In the genomic region with DNA sequence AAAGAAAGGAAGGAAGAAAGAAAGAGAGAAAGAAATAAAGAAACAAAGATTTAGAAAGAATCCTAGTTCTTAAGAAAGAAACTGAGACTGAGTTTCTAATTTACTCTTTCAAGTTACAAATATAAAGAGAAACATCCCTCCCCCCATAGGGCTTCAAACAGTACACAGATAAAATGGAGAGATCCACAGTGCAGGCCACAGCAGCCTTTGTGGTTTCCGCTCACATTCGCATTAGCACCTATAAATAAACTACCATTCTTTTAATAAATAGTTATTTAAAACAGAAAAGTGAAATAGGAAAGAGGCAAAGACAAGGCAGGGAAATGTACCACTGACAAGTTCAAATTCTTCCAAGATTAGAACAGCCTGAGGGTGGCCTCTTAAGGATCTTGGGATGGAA, we compare ENCODE assay signal across 39 mouse cellular contexts. TPM values are rescaled to one million over a fixed set of nuclear protein-coding genes. Genes with fewer than 3 reads are reported as not detected.
DNase-seq lines count a peak whose midpoint lies in the region; ATAC-seq and TF ChIP-seq lines count a peak whose summit lies in the region.
"Had no signal": no experiment of that assay in that cellular context is flagged by ENCODE, and none has a peak within 500 bp of the region (broad histone marks: within the 10 kb centered on the region; RNA-seq: fewer than 3 reads in every experiment).

No protein-coding gene starts in this region.

- no peak for ATAC-seq in kidney, postnatal 0 days (replicated peaks; ENCODE audit: low FRiP score, low read depth)
- ATAC-seq: forebrain, postnatal 0 days; hindbrain, postnatal 0 days; intestine, postnatal 0 days; liver, embryonic 12.5 days; lung, postnatal 0 days; midbrain, embryonic 16.5 days had no signal

- DNase-seq in kidney, postnatal 0 days (ENCODE audit: low spot score): peak; percentile 1
- no peak for DNase-seq in kidney, postnatal 36 days
- peak; percentile 82 for DNase-seq in A20 (ENCODE audit: low read depth, low spot score)
- peak; percentile 30 for DNase-seq in MEL (ENCODE audit: low read depth, low spot score)
- DNase-seq in naive thymus-derived CD4-positive, alpha-beta T cell, adult 2 months (ENCODE audit: low read depth): peak; percentile 8
- no peak for DNase-seq in gastrocnemius, postnatal 25 days
- DNase-seq in gastrocnemius, adult 8-10 months (ENCODE audit: low spot score in 2 of 2): no peak
- DNase-seq: adrenal gland, adult 2 months; adrenal gland, postnatal 36 days; B cell, adult 2 months; cerebellum, adult 2 months; cerebellum, postnatal 14 days; forebrain, postnatal 0 days; gastrocnemius, postnatal 10 days; heart, postnatal 14 days; kidney, adult 9 months; kidney, postnatal 14 days; lung, adult 18-20 months; lung, postnatal 4 days; right cerebral cortex, postnatal 4 days; thymus, adult 2 months; thymus, postnatal 36 days had no signal

- TF ChIP-seq CTCF in kidney, postnatal 0 days (IDR thresholded peaks at IDR 0.05; ENCODE audit: low read depth): no peak
- TF ChIP-seq CTCF in MEL (IDR thresholded peaks at IDR 0.05 in 2 of 3, conservative IDR thresholded peaks at IDR 0.05 in 1 of 3; ENCODE audit: control insufficient read depth in 1 of 3, insufficient read depth in 1 of 3, low read depth in 2 of 3, low read length in 3 of 3, poor library complexity in 1 of 3, severe bottlenecking in 1 of 3): no peak

- no peak overlapping the region for H3K27ac ChIP-seq in kidney, postnatal 0 days
- no peak overlapping the region for H3K27ac ChIP-seq in MEL (ENCODE audit: control insufficient read depth, low read depth, low read length)
- H3K27ac ChIP-seq: embryonic facial prominence, embryonic 10.5 days; embryonic facial prominence, embryonic 15.5 days; forebrain, embryonic 12.5 days; hindbrain, postnatal 0 days; limb, embryonic 13.5 days; neural tube, embryonic 12.5 days; stomach, postnatal 0 days had no signal

- H3K79me2 ChIP-seq in MEL (ENCODE audit: control insufficient read depth, insufficient read depth, low read length, poor library complexity): no peaks in the 10 kb centered on the region

- H3K27me3 ChIP-seq in kidney, postnatal 0 days (ENCODE audit: insufficient read depth, low read length): no peaks in the 10 kb centered on the region
- no peaks in the 10 kb centered on the region for H3K27me3 ChIP-seq in MEL (ENCODE audit: control insufficient read depth in 1 of 2, insufficient read depth in 2 of 2, low read length in 2 of 2)
- H3K27me3 ChIP-seq: embryonic facial prominence, embryonic 15.5 days; forebrain, embryonic 12.5 days; limb, embryonic 13.5 days; liver, embryonic 12.5 days; neural tube, embryonic 12.5 days had no signal

- TF ChIP-seq POLR2A in MEL (IDR thresholded peaks at IDR 0.05; ENCODE audit: control insufficient read depth in 1 of 2, insufficient read depth in 1 of 2, low read depth in 1 of 2, low read length in 2 of 2, poor library complexity in 1 of 2): no peak

- no peaks in the 10 kb centered on the region for H3K36me3 ChIP-seq in kidney, postnatal 0 days (ENCODE audit: insufficient read depth, low read length)
- H3K36me3 ChIP-seq in MEL (ENCODE audit: control insufficient read depth in 1 of 2, insufficient read depth in 2 of 2, low read length in 2 of 2): peaks cover 0 to 14% of the 10 kb centered on the region in 2 experiments; a peak in 2 of 4 replicates
- H3K36me3 ChIP-seq: embryonic facial prominence, embryonic 10.5 days; embryonic facial prominence, embryonic 15.5 days; forebrain, embryonic 12.5 days; limb, embryonic 13.5 days; liver, embryonic 12.5 days; neural tube, embryonic 12.5 days had no signal

- no peaks in the 10 kb centered on the region for H3K4me1 ChIP-seq in kidney, postnatal 0 days (replicated peaks; ENCODE audit: insufficient read depth, low read length)
- H3K4me1 ChIP-seq in MEL (ENCODE audit: control insufficient read depth in 1 of 2, insufficient read depth in 2 of 2, low read length in 2 of 2): peaks cover 8 to 13% of the 10 kb centered on the region in 2 experiments; a peak in 3 of 4 replicates
- H3K4me1 ChIP-seq: embryonic facial prominence, embryonic 10.5 days; embryonic facial prominence, embryonic 15.5 days; forebrain, embryonic 12.5 days; limb, embryonic 13.5 days; neural tube, embryonic 12.5 days had no signal

- no peak overlapping the region for H3K4me2 ChIP-seq in kidney, postnatal 0 days (ENCODE audit: low read length)
- H3K4me2 ChIP-seq: embryonic facial prominence, embryonic 15.5 days; forebrain, embryonic 12.5 days; limb, embryonic 13.5 days; liver, embryonic 12.5 days; neural tube, embryonic 12.5 days had no signal

- H3K9me3 ChIP-seq in kidney, postnatal 0 days (replicated peaks; ENCODE audit: low read length): no peaks in the 10 kb centered on the region
- H3K9me3 ChIP-seq in MEL (replicated peaks; ENCODE audit: insufficient read depth, low read length): no peaks in the 10 kb centered on the region
- H3K9me3 ChIP-seq: embryonic facial prominence, embryonic 10.5 days; embryonic facial prominence, embryonic 15.5 days; forebrain, embryonic 12.5 days; limb, embryonic 13.5 days; liver, embryonic 12.5 days; neural tube, embryonic 12.5 days had no signal

- TF ChIP-seq EP300 in MEL (IDR thresholded peaks at IDR 0.05; ENCODE audit: low read depth in 1 of 2, low read length in 2 of 2): peak; percentile 7 to 43; a peak in 2 of 4 replicates

- TF ChIP-seq RAD21 in MEL (IDR thresholded peaks at IDR 0.05; ENCODE audit: low read depth, low read length): no peak

- no peak overlapping the region for H3K9ac ChIP-seq in kidney, postnatal 0 days (ENCODE audit: low read depth, low read length)
- H3K9ac ChIP-seq in MEL (ENCODE audit: control insufficient read depth, low read depth, low read length, poor library complexity, severe bottlenecking): no peak overlapping the region; the same call in 1 of the 2 replicates
- H3K9ac ChIP-seq: embryonic facial prominence, embryonic 15.5 days; forebrain, embryonic 12.5 days; forebrain, postnatal 0 days; limb, embryonic 13.5 days; liver, embryonic 12.5 days; neural tube, embryonic 12.5 days had no signal

- H3K4me3 ChIP-seq in kidney, postnatal 0 days (replicated peaks; ENCODE audit: low read depth, low read length): no peak overlapping the region
- no peak overlapping the region for H3K4me3 ChIP-seq in MEL (ENCODE audit: control insufficient read depth in 1 of 2, insufficient read depth in 1 of 2, low read depth in 2 of 2, low read length in 2 of 2)
- H3K4me3 ChIP-seq: embryonic facial prominence, embryonic 10.5 days; embryonic facial prominence, embryonic 15.5 days; forebrain, embryonic 12.5 days; limb, embryonic 13.5 days; liver, embryonic 12.5 days; neural tube, embryonic 12.5 days had no signal

- WGBS in kidney, postnatal 0 days: 74% methylated on average over 2 of the region's 2 CpGs

TF ChIP-seq in MEL, 35 proteins besides CTCF, POLR2A, EP300 and RAD21:
- TF ChIP-seq GATA1 (IDR thresholded peaks at IDR 0.05; ENCODE audit: low read depth, low read length) (no peak), USF2 (IDR thresholded peaks at IDR 0.05; ENCODE audit: borderline replicate concordance in 1 of 2, insufficient read depth in 1 of 2, low read depth in 1 of 2, low read length in 2 of 2) (no peak), BHLHE40 (IDR thresholded peaks at IDR 0.05; ENCODE audit: borderline replicate concordance, low read depth, low read length) (peak; percentile 55; the same call in 1 of the 2 replicates), MEF2A (IDR thresholded peaks at IDR 0.05; ENCODE audit: extremely low read depth, insufficient replicate concordance, low read depth, low read length, poor library complexity, severe bottlenecking) (peak; percentile 18; the same call in 1 of the 2 replicates), ELF1 (IDR thresholded peaks at IDR 0.05; ENCODE audit: low read depth, low read length) (no peak), TCF12 (IDR thresholded peaks at IDR 0.05; ENCODE audit: low read depth, low read length) (0 out of 2 replicates have a peak, but pooled peaks have one; percentile 9), POLR2AphosphoS2 (IDR thresholded peaks at IDR 0.05; ENCODE audit: low read length) (no peak), MYB (IDR thresholded peaks at IDR 0.05; ENCODE audit: low read depth, low read length) (0 out of 2 replicates have a peak, but pooled peaks have one; percentile 11), ZKSCAN1 (IDR thresholded peaks at IDR 0.05; ENCODE audit: low read depth, low read length) (no peak), GABPA (IDR thresholded peaks at IDR 0.05; ENCODE audit: low read depth, low read length) (no peak)

RNA-seq across cellular contexts. Expression of gene Gcsam, which starts 14.6 kb away (rescaled TPM):
- 0.04 and 0.16 TPM in 2 replicates for polyA plus RNA-seq in kidney, postnatal 0 days (2015; fragmentation: Nextera tagmentation; extraction: Ambion mirVana)
- not detected in 2 replicates for total RNA-seq in MEL (2012; rRNA removed)
- polyA plus RNA-seq in MEL (2012; ENCODE audit: insufficient read depth in 1 of 2, insufficient read length in 2 of 2, low read depth in 1 of 2, low replicate concordance in 2 of 2, missing spikeins in 1 of 2): not detected
- under 1 TPM in 1 of 2 experiments, not detected in 1; 0.19 TPM for total RNA-seq in gastrocnemius, postnatal 25 days (2021)
- total RNA-seq in gastrocnemius, adult 8-10 months (2022): not detected
- total RNA-seq: forebrain, postnatal 0 days; granulocyte monocyte progenitor cell, adult 5-6 weeks; hindbrain, postnatal 0 days; layer of hippocampus, adult 18-20 months; layer of hippocampus, postnatal 10 days; left cerebral cortex, adult 8-10 months; left cerebral cortex, postnatal 36 days had no signal
- polyA plus RNA-seq: adrenal gland, adult 2 months; cerebellum, adult 2 months; forebrain, embryonic 12.5 days; forebrain, postnatal 0 days; hindbrain, postnatal 0 days; midbrain, embryonic 16.5 days had no signal

RNA-seq across cellular contexts. Expression of gene BC016579, which starts 29.1 kb away (rescaled TPM):
- 0.32 and 0.54 TPM in 2 replicates for polyA plus RNA-seq in kidney, postnatal 0 days (2015; fragmentation: Nextera tagmentation; extraction: Ambion mirVana)
- not detected in 2 replicates for total RNA-seq in MEL (2012; rRNA removed)
- not detected for polyA plus RNA-seq in MEL (2012; ENCODE audit: insufficient read depth in 1 of 2, insufficient read length in 2 of 2, low read depth in 1 of 2, low replicate concordance in 2 of 2, missing spikeins in 1 of 2)
- not detected for total RNA-seq in gastrocnemius, postnatal 25 days (2021)
- total RNA-seq in gastrocnemius, adult 8-10 months (2022): not detected
- total RNA-seq: forebrain, postnatal 0 days; gastrocnemius, postnatal 10 days; heart, postnatal 14 days; hindbrain, postnatal 0 days; layer of hippocampus, postnatal 10 days had no signal
- polyA plus RNA-seq: adrenal gland, adult 2 months; forebrain, postnatal 0 days; heart, embryonic 14.5 days; hindbrain, postnatal 0 days; midbrain, embryonic 16.5 days had no signal

Comparison
In these comparisons a context has a peak if more than half of its experiments do, and no peak if none do; other contexts are left out.
1. DNase-seq: peak in kidney, postnatal 0 days (single experiment), A20 (single experiment), MEL (single experiment) and naive thymus-derived CD4-positive, alpha-beta T cell, adult 2 months (single experiment); none in kidney, postnatal 36 days (0 of 2), gastrocnemius, postnatal 25 days (single experiment) and gastrocnemius, adult 8-10 months (0 of 2).